Mouse (Mus musculus): ENCODE results near the gene Pgm3. TPM values are rescaled to one million over a fixed set of nuclear protein-coding genes. Genes with fewer than 3 reads are reported as not detected.

Pgm3 gene
- polyA plus RNA-seq, 1 experiment = 8.0 TPM

DNA sequence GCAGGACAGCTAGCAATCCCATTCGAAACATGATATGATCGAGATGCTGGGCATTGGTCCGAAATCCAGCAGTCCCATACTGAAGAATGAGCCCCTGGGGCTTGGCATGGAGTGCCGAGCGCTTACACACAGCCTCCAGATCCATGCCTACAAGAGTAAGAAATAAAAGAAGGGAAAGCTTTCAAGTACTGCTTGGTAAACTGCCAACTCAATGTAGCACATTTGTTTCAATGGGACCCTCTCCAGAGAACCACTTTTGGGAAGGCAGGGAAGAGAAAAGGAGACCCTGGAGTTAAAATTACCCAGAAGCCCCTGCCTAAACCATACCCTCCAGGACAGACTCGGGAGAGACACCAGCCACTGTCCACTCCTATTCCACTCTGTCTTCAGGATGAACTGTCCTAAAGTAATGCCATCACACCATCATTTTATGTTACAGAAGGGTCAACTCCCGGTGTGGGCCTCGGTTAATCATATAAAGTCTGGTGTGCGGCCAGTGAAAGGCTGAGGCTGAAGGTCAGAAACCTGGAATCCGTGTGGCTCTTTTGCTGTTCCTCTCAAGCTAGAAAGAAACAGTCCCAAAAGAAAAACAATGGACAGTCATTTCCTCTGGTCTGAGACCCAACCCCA is 1.3 kb downstream of the Pgm3 start:
- TF ChIP-seq POLR2A (IDR thresholded peaks at IDR 0.05; ENCODE audit: borderline replicate concordance, low read depth, low read length) = no peak
- no peak for TF ChIP-seq CTCF (IDR thresholded peaks at IDR 0.05; ENCODE audit: low read depth, low read length)
- Histone ChIP-seq H3K4me3 (ENCODE audit: insufficient read depth, low read length) (peak overlapping the region; percentile 97), H3K4me1 (ENCODE audit: control insufficient read depth, insufficient read depth, low read length) (peaks cover 12% of the 10 kb centered on the region), H3K27ac (ENCODE audit: insufficient read depth, low read depth, low read length) (no peak overlapping the region)

DNA sequence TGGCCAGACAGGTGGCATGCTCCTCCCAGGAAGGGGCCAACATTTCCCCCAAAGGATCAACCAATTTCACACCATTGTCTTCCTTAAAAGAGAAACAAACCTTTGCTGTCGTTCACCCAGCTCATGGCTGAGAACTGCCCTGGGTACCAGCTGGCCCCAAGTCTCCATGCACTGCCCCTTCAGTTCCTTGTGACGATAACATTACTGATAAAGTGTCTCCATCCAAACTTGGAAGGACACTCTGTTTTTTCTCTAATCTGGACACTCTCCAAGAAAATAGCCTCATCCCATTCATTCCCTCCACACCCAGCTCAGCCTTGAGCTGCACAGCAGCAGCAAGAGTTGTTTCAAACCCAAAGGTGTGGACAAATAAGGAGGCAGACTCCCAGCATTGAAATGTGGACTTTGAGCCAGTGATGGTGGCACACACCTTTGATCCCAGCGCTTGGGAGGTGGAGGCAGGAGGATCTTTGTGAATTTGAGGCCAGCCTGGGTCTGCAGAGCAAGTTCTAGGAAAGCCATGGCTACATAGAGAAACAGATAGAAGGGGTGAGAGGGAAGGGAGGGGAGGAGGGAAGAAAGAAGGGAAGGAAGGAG is 2.2 kb downstream of the Pgm3 start:
- TF ChIP-seq POLR2A (IDR thresholded peaks at IDR 0.05; ENCODE audit: borderline replicate concordance, low read depth, low read length) (no peak), CTCF (IDR thresholded peaks at IDR 0.05; ENCODE audit: low read depth, low read length) (no peak)
- H3K4me1 ChIP-seq (ENCODE audit: control insufficient read depth, insufficient read depth, low read length) = peaks cover 12% of the 10 kb centered on the region
- H3K27ac ChIP-seq (ENCODE audit: insufficient read depth, low read depth, low read length) = no peak overlapping the region
- no peak overlapping the region for H3K4me3 ChIP-seq (ENCODE audit: insufficient read depth, low read length)

DNA sequence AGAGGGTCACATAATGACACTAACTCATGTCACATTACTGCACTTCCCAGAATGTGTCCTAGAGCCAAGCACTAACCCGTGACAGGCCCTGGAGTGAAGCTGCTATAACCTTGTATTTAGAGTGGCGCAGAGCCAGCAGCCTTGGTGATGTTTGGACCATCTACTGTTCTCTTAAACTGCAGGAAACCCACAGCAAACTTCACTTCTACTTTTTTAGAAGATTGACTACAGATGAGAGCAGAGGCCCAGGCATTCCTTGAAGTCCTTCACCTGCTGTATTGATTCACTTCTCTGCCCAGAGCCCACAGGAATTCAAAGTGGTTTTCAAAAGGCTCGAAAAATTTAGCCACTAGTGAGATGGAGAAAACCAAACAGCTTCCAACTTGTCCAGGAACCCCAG is 11.1 kb downstream of the Pgm3 start:
- TF ChIP-seq CTCF (IDR thresholded peaks at IDR 0.05; ENCODE audit: low read depth, low read length) = no peak
- TF ChIP-seq POLR2A (IDR thresholded peaks at IDR 0.05; ENCODE audit: borderline replicate concordance, low read depth, low read length) = no peak
- H3K4me1 ChIP-seq (ENCODE audit: control insufficient read depth, insufficient read depth, low read length) = no peaks in the 10 kb centered on the region
- H3K27ac ChIP-seq (ENCODE audit: insufficient read depth, low read depth, low read length) = no peak overlapping the region
- no peak overlapping the region for H3K4me3 ChIP-seq (ENCODE audit: insufficient read depth, low read length)

DNA sequence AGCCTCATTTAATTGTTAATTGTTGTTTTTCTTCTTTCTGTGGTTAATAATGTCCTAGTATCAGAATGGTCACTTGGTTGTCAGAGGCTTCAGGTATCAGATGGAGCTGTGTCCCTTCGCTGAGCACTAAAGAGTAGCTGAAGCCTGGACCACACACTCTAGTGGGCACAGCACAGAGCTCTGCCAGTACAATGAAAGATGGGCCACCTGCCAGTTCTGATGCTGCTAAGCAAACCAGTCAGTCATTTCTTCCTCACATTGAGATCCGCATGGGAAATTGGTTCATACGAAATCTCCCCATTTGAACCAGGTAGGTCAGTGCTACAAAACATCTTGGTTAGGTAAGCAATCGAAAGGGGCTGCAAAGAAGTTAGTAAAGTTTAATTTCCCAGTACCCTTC is 17.0 kb downstream of the Pgm3 start:
- no peak overlapping the region for H3K27ac ChIP-seq (ENCODE audit: insufficient read depth, low read depth, low read length)
- H3K4me3 ChIP-seq (ENCODE audit: insufficient read depth, low read length) = no peak overlapping the region
- TF ChIP-seq POLR2A (IDR thresholded peaks at IDR 0.05; ENCODE audit: borderline replicate concordance, low read depth, low read length) (no peak), CTCF (IDR thresholded peaks at IDR 0.05; ENCODE audit: low read depth, low read length) (no peak)
- H3K4me1 ChIP-seq (ENCODE audit: control insufficient read depth, insufficient read depth, low read length) = no peaks in the 10 kb centered on the region

DNA sequence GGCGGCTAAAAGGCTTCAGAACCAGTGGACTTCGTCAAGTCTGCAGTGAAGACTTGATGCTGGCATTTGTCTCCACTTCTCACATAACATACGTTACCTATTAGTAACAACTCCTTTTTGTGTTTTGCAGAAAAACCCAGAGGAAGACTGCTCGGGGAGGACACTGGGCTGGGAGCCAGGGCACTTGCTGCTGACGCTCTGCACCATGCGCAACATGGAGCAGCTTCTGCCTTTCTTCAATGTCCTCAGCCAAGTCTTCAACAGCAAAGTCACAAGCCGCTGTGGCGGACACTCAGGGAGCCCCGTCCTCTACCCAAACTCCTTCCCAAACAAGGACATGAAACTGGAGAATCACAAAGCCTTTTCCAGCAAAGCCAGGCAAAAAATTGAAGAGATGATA is 17.8 kb downstream of the Pgm3 start:
- no peak for TF ChIP-seq CTCF (IDR thresholded peaks at IDR 0.05; ENCODE audit: low read depth, low read length)
- no peak for TF ChIP-seq POLR2A (IDR thresholded peaks at IDR 0.05; ENCODE audit: borderline replicate concordance, low read depth, low read length)
- no peak overlapping the region for H3K27ac ChIP-seq (ENCODE audit: insufficient read depth, low read depth, low read length)
- H3K4me3 ChIP-seq (ENCODE audit: insufficient read depth, low read length) = no peak overlapping the region
- H3K4me1 ChIP-seq (ENCODE audit: control insufficient read depth, insufficient read depth, low read length) = no peaks in the 10 kb centered on the region

DNA sequence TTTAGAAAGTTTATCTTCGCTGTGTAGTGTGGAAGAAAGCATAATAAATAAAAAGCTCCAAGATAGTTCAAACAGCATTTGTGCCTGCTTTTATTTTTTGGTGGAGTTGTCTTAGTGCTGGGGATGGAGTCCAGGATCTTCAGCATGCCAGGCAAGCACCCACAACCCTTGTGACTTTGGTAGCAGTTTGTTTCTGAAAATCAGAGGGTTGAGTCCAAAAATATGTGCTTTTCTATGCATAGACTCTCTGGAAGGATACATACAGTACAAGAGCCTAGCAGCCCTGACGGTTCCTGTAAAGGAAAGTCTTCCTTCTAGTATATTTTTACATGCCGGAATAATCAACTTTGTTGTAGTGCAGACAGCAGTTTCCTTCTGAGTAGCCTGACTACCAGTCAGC is 20.9 kb downstream of the Pgm3 start:
- no peak overlapping the region for H3K4me3 ChIP-seq (ENCODE audit: insufficient read depth, low read length)
- H3K27ac ChIP-seq (ENCODE audit: insufficient read depth, low read depth, low read length) = no peak overlapping the region
- H3K4me1 ChIP-seq (ENCODE audit: control insufficient read depth, insufficient read depth, low read length) = no peaks in the 10 kb centered on the region
- TF ChIP-seq POLR2A (IDR thresholded peaks at IDR 0.05; ENCODE audit: borderline replicate concordance, low read depth, low read length) (no peak), CTCF (IDR thresholded peaks at IDR 0.05; ENCODE audit: low read depth, low read length) (no peak)

DNA sequence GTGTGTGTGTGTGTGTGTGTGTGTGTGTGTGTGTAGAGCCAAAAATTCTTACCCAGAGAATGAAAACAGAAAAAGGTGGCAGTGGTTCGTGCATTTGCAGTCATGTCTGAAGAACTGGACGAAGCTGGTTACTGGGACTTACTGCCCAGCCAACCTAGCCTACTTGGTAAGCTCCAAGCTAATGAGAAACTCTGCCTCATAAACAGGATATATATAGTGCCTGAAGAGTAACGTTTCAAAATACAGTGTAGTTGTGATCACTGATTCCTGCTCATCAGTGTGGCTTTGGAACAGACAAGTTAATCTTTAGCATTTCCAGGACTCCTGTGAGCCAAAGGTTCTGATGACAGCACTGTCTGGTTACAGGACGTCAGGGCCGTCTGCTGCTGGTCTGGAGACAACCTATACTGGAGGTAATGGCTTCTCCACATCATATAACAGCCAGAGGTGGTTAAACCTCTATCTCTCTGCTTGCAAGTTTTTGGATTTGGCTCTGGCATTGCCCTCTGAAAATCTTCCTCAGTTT is 21.9 kb downstream of the Pgm3 start:
- TF ChIP-seq CTCF (IDR thresholded peaks at IDR 0.05; ENCODE audit: low read depth, low read length) (no peak), POLR2A (IDR thresholded peaks at IDR 0.05; ENCODE audit: borderline replicate concordance, low read depth, low read length) (no peak)
- H3K27ac ChIP-seq (ENCODE audit: insufficient read depth, low read depth, low read length) = no peak overlapping the region
- H3K4me1 ChIP-seq (ENCODE audit: control insufficient read depth, insufficient read depth, low read length) = peaks cover 3% of the 10 kb centered on the region
- no peak overlapping the region for H3K4me3 ChIP-seq (ENCODE audit: insufficient read depth, low read length)

DNA sequence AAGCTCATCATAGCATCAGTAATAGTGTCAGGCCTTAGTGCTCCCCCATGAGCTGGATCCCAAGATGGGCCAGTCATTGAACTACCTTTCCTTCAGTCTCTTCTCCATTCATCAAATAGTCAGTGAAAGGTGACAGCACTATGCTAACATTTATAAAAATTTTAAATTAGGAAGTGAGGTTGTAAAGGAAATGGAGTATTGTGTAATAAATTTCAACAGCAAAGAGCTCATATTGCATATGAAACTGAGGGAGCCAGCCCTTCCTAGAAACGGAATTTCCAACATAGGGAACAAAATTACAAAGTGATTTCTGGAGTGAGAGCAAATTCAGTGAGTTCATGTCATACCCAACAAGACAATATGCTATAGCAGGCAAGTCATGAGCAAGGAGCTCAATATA is 27.1 kb downstream of the Pgm3 start:
- Histone ChIP-seq H3K27ac (ENCODE audit: insufficient read depth, low read depth, low read length) (peak overlapping the region; percentile 46), H3K4me1 (ENCODE audit: control insufficient read depth, insufficient read depth, low read length) (peaks cover 16% of the 10 kb centered on the region), H3K4me3 (ENCODE audit: insufficient read depth, low read length) (no peak overlapping the region)
- no peak for TF ChIP-seq POLR2A (IDR thresholded peaks at IDR 0.05; ENCODE audit: borderline replicate concordance, low read depth, low read length)
- no peak for TF ChIP-seq CTCF (IDR thresholded peaks at IDR 0.05; ENCODE audit: low read depth, low read length)

DNA sequence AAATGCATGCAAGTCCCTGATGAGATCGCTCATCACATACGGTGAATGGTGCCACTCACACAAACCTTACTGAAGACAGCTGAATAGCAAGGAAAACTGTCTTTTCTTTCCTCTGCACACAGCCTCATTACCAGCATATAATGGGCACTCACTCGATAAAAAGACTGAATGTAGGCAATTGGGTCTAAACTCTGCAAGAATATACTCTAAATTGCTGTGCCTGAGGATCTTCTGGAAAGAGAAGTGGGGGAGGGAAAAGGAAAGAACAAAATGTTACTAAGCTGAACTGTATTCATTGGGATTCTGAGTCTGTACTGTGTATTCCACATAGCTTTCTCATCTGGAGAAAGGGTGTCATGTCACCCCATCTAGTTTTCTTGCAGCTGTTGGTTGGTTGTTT is 28.2 kb downstream of the Pgm3 start:
- TF ChIP-seq POLR2A (IDR thresholded peaks at IDR 0.05; ENCODE audit: borderline replicate concordance, low read depth, low read length) (no peak), CTCF (IDR thresholded peaks at IDR 0.05; ENCODE audit: low read depth, low read length) (no peak)
- Histone ChIP-seq H3K4me1 (ENCODE audit: control insufficient read depth, insufficient read depth, low read length) (peaks cover 16% of the 10 kb centered on the region), H3K4me3 (ENCODE audit: insufficient read depth, low read length) (no peak overlapping the region)

DNA sequence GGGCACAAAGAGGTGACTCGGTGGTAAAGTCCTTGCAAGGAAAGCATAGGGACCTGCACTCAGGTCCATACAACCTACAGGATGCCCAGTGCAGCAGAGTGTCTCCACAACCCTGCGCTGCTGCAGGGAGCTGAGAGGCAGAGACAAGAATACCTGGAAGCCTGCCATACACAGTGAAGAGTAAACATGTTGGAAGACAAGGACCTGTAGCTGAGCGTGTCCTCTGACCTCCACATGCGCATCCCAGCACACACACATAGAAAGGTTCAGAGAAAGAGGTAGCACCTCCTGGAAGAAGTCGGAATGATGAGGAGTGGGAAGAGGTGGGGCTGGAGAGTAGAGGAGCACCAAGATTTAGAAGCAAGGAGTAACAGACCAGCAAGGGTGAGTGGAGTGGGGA is 37.6 kb downstream of the Pgm3 start:
- no peak overlapping the region for H3K27ac ChIP-seq (ENCODE audit: insufficient read depth, low read depth, low read length)
- H3K4me1 ChIP-seq (ENCODE audit: control insufficient read depth, insufficient read depth, low read length) = peaks cover 7% of the 10 kb centered on the region
- TF ChIP-seq POLR2A (IDR thresholded peaks at IDR 0.05; ENCODE audit: borderline replicate concordance, low read depth, low read length) = no peak
- no peak for TF ChIP-seq CTCF (IDR thresholded peaks at IDR 0.05; ENCODE audit: low read depth, low read length)
- no peak overlapping the region for H3K4me3 ChIP-seq (ENCODE audit: insufficient read depth, low read length)

More for the DNA sequence above, 28.2 kb downstream of the Pgm3 start:
- H3K27ac ChIP-seq (ENCODE audit: insufficient read depth, low read depth, low read length) = no peak overlapping the region
